Mouse (Mus musculus) kidney, embryonic 14.5 days (tissue): ENCODE results near the gene Ereg. TPM values are rescaled to one million over a fixed set of nuclear protein-coding genes. Genes with fewer than 3 reads are reported as not detected.

Experiments
- ATAC-seq: fragments of 200-750 bp; cut with Nextera tagmentation; 2 replicates; pipeline ENCODE4 v1.8.0; 2017; ENCODE audit warnings: moderate number of reproducible peaks, mild to moderate bottlenecking, moderate TSS enrichment, moderate library complexity; ENCODE audit not compliant: low FRiP score, low TSS enrichment
- H3K27ac ChIP-seq: fragments of 300-500 bp; sonication (generic); 2 replicates; pipeline ENCODE4 v1.5.1; 2014; ENCODE audit warnings: low read depth, mild to moderate bottlenecking, low read length, moderate library complexity, mixed read lengths
- H3K27me3 ChIP-seq: fragments of 300-500 bp; sonication (generic); 2 replicates; pipeline ENCODE4 v1.6.1; 2014; ENCODE audit warnings: mild to moderate bottlenecking, low read length; ENCODE audit not compliant: control insufficient read depth, insufficient read depth
- H3K36me3 ChIP-seq: fragments of 300-500 bp; sonication (generic); 2 replicates; pipeline ENCODE4 v1.6.1; 2014; ENCODE audit warnings: low read length, mixed read lengths; ENCODE audit not compliant: control insufficient read depth, insufficient read depth
- H3K4me1 ChIP-seq: fragments of 300-500 bp; sonication (generic); 2 replicates; pipeline ENCODE4 v1.6.1; 2014; ENCODE audit warnings: low read length, mixed read lengths; ENCODE audit not compliant: control insufficient read depth, insufficient read depth
- H3K4me2 ChIP-seq: fragments of 300-500 bp; sonication (generic); replicated peaks from 2 replicates; pipeline ENCODE4 v1.6.1; 2014; ENCODE audit warnings: low read depth, mild to moderate bottlenecking, low read length
- H3K4me3 ChIP-seq: fragments of 300-500 bp; sonication (generic); 2 replicates; pipeline ENCODE4 v1.5.1; 2014; ENCODE audit warnings: mild to moderate bottlenecking, low read length
- H3K9ac ChIP-seq: fragments of 300-500 bp; sonication (generic); 2 replicates; pipeline ENCODE4 v1.6.1; 2014; ENCODE audit warnings: low read depth, mild to moderate bottlenecking, low read length, moderate library complexity
- H3K9me3 ChIP-seq: fragments of 300-500 bp; sonication (generic); 2 replicates; pipeline ENCODE4 v1.6.1; 2016; ENCODE audit warnings: low read length; ENCODE audit not compliant: control insufficient read depth
- WGBS: fragments of 180-500 bp; shearing (Covaris S2); extraction: QIAGEN DNeasy Blood & Tissue Kit; methylation state at CpG from one replicate; pipeline ENCODE4 v1.1.7; 2014; 5-methylcytosine and 5-hydroxymethylcytosine counted together
- polyA plus RNA-seq: library from polyadenylated mRNA; unstranded; fragments of >200 nt; fragmentation: Nextera tagmentation; extraction: Ambion mirVana; gene quantifications from 2 replicates; pipeline ENCODE4 v1.2.1, GENCODE M21; 2014

Ereg gene
- polyA plus RNA-seq, 1 experiment from 2014 or later: not detected

DNA sequence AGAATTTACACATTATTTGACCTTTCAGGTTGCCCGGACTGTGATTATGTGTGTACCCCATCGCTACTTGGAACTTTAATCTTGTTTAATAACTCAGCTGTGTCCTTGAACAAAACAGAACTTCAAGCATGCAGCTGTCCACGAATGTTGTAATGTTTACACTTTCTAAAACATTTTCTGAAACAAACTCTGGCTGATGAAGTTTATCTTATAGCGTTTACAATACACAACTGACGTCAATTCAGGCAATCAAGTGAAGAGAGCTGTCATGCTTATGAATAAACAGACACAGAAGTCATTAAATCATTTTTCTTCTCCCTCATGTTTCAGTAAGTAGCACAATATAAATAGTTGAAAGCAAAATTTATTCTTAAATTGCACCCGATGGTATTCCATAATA is 26.4 kb upstream of the Ereg start:
- WGBS: 79% methylated on average over 6 of the region's 6 CpGs
- Histone ChIP-seq H3K36me3 (no peaks in the 10 kb centered on the region), H3K4me2 (no peak overlapping the region), H3K4me1 (no peaks in the 10 kb centered on the region), H3K27ac (no peak overlapping the region), H3K9me3 (no peaks in the 10 kb centered on the region), H3K9ac (no peak overlapping the region), H3K4me3 (no peak overlapping the region), H3K27me3 (no peaks in the 10 kb centered on the region)
- no peak for ATAC-seq

DNA sequence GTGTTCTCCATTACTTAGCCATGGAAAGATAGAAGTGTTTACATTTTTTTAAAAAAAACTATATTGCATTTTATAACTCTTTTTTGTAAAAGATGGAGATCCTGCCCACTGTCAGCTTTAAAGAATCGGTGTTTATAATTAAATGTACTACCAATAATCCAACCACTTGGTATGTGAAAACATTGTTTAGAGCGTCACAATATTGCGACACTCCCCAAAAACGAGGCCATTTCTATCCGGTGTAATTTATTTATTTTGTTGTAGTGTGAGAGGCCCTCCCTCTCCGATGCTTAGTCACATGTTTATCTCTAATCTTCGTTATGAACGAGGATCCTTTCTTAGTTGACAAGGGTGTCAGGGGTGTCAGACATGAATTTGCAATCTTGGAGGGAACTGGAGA is 26.0 kb upstream of the Ereg start:
- Histone ChIP-seq H3K9ac (no peak overlapping the region), H3K27me3 (no peaks in the 10 kb centered on the region), H3K4me2 (no peak overlapping the region), H3K4me3 (no peak overlapping the region), H3K9me3 (no peaks in the 10 kb centered on the region), H3K27ac (no peak overlapping the region), H3K4me1 (no peaks in the 10 kb centered on the region), H3K36me3 (no peaks in the 10 kb centered on the region)
- 85% methylated on average over 8 of the region's 8 CpGs for WGBS
- ATAC-seq: no peak

DNA sequence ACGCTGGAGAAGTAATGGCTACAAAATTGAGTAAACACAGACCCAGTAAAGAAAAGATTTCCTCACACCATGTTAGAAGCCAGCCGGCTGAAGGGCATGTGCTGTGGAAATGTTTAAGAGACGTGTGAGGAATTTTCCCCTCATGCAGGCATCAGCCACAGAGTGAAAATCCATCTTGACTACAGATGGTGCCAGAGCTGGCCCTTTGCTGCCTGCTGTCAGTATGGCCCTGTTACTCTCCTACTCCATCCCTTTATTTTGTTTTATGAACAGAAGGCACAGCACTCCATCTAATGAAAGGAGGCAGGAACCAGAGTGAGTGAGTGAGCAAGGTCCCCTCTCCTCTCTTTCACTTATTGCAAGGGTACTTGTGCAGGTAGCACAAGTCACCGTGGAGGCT is 2.1 kb upstream of the Ereg start:
- H3K4me1 ChIP-seq: no peaks in the 10 kb centered on the region
- no peaks in the 10 kb centered on the region for H3K9me3 ChIP-seq
- no peak overlapping the region for H3K4me3 ChIP-seq
- no peak overlapping the region for H3K9ac ChIP-seq
- 83% methylated on average over 4 of the region's 4 CpGs for WGBS
- no peak overlapping the region for H3K27ac ChIP-seq
- no peak overlapping the region for H3K4me2 ChIP-seq
- H3K27me3 ChIP-seq: no peaks in the 10 kb centered on the region; the same call in none of the 2 replicates
- no peak for ATAC-seq
- H3K36me3 ChIP-seq: no peaks in the 10 kb centered on the region

DNA sequence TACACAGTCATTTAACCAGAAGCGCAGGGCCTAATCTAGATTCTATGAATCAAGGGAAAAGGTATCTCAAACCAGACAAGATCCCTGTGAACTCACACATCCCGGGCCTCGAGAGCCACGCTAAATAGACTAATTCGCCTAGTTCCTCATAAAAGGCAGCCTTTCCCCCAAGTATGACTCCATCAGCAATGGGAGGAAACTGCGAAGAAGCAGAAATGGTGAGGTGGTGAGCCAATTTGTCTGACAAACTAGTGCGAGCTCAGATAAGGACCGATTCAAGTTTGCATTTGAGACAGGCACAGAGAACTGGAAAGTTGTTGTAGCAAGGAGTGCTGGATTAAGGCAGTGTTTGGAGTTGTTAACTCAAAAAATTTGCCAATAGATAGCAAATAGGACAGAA is 796 bp upstream of the Ereg start:
- Histone ChIP-seq H3K27ac (no peak overlapping the region), H3K4me3 (no peak overlapping the region), H3K4me2 (no peak overlapping the region), H3K27me3 (no peaks in the 10 kb centered on the region; the same call in none of the 2 replicates), H3K36me3 (no peaks in the 10 kb centered on the region), H3K9me3 (no peaks in the 10 kb centered on the region), H3K9ac (no peak overlapping the region), H3K4me1 (no peaks in the 10 kb centered on the region)
- 75% methylated on average over 8 of the region's 8 CpGs for WGBS
- ATAC-seq: no peak

DNA sequence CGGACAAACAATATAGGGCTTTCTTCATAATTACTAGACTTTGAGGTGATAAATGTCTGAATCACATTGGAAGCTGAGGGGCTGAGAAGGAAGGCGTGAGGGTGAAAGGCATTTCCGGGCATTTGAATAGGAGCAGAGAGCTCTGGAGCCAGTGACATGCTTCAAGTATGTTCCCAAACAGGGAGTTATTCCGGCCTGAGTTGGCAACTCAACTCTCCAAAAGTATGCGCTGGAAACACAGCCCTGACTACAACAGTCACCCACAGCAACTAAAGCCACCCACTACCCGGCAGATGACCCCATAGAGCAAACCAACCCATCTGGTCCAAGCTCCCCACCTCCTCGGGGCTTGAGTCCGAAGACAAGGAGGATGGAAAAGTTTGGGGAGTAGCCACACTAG is 396 bp upstream of the Ereg start:
- no peaks in the 10 kb centered on the region for H3K9me3 ChIP-seq
- H3K36me3 ChIP-seq: no peaks in the 10 kb centered on the region
- H3K4me1 ChIP-seq: no peaks in the 10 kb centered on the region
- H3K9ac ChIP-seq: no peak overlapping the region
- H3K4me2 ChIP-seq: peak overlapping the region; percentile 51
- no peak overlapping the region for H3K27ac ChIP-seq
- no peak for ATAC-seq
- peak overlapping the region; percentile 26; the same call in 1 of the 2 replicates for H3K4me3 ChIP-seq
- WGBS: 39% methylated on average over 8 of the region's 8 CpGs
- no peaks in the 10 kb centered on the region; the same call in none of the 2 replicates for H3K27me3 ChIP-seq

DNA sequence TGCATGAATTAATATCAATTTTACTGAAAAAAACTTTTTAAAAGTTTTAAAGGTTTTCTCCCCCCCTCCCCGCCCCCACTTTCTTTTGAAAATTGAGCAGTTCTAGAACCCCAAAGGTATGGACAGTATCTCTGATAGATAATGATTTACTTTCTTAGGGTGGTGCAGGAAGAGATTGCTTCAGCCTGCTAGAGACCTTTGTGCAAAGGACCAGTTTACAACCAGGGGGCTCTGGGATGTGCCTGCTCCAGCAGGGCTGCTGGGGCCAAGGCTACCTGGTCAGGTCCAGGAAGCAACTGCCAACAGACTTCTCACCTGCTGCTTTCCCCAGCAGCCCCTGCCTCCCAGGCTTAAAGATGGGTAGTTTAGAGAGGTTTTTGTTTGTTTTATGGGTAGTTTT is 599 bp downstream of the Ereg start:
- Histone ChIP-seq H3K9ac (no peak overlapping the region), H3K36me3 (no peaks in the 10 kb centered on the region), H3K27me3 (no peaks in the 10 kb centered on the region; the same call in none of the 2 replicates), H3K9me3 (no peaks in the 10 kb centered on the region), H3K27ac (no peak overlapping the region), H3K4me3 (no peak overlapping the region), H3K4me1 (no peaks in the 10 kb centered on the region), H3K4me2 (peak overlapping the region; percentile 51; the same call in 1 of the 2 replicates)
- ATAC-seq: no peak
- 73% methylated on average over 1 of the region's 1 CpGs for WGBS

DNA sequence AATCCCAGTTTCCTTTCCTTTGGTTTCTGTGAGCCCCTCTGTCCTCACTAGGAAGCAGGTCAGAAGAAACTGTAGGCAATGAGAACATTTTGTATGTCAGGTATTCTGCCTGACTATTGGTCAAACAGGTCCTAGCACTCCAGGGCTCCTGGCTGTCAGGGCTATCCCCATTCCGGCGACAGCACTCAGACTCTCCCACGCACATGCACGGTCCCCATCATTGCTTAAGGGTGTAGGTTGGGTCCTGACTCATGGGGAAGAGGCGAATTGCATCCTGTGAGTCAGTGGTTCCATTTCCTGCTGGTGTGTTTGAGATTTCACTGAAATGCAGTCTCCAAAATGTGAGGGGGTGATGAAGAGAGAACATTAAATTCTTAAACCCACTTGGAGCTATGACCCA is 8.6 kb downstream of the Ereg start:
- Histone ChIP-seq H3K4me2 (no peak overlapping the region), H3K36me3 (no peaks in the 10 kb centered on the region), H3K27me3 (no peaks in the 10 kb centered on the region), H3K27ac (no peak overlapping the region), H3K9ac (no peak overlapping the region), H3K9me3 (no peaks in the 10 kb centered on the region), H3K4me1 (no peaks in the 10 kb centered on the region), H3K4me3 (no peak overlapping the region)
- 75% methylated on average over 5 of the region's 5 CpGs for WGBS
- no peak for ATAC-seq

DNA sequence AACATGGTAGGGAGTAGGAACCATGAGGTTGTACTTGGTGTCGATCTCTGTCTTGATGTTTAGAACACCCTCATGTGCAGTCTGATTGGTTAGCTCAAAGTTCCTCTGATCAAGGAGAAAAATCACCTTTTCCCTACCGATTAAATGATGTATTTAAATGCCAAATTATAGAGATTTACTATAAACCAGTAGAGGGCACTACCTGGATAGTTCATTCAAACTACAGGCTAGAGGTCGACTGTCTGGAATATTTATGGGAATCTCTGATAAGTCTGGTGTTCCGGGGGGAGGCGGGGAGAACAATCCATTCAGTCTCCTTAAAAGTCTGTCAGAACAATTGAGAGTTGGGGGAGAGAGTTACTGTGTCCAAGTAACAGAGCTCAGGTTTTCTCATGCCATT is 10.9 kb downstream of the Ereg start:
- Histone ChIP-seq H3K4me3 (no peak overlapping the region), H3K4me2 (no peak overlapping the region), H3K36me3 (no peaks in the 10 kb centered on the region), H3K9me3 (no peaks in the 10 kb centered on the region), H3K9ac (no peak overlapping the region), H3K27ac (no peak overlapping the region), H3K4me1 (no peaks in the 10 kb centered on the region), H3K27me3 (no peaks in the 10 kb centered on the region)
- no peak for ATAC-seq
- 71% methylated on average over 5 of the region's 5 CpGs for WGBS

DNA sequence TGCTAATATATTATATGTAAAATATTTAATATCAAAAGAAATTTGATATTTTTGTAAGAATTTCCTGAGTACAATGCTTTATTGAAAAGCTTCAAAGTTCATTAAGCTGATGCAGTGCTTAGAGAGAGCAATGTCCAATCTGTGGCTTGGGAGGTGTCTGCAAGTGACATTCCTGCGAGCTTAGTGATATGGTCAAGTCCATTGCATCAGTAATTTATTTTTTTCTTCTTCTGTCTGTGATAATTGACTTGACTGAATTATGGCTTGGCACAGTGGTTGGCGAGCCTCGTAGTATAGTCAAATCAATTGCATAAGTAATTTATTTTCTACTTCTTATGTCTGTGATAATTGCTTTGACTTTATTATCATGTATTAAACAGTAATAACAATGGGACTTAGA is 15.9 kb downstream of the Ereg start:
- H3K36me3 ChIP-seq: no peaks in the 10 kb centered on the region
- ATAC-seq: no peak
- 84% methylated on average over 3 of the region's 3 CpGs for WGBS

More for the DNA sequence above, 15.9 kb downstream of the Ereg start:
- H3K4me3 ChIP-seq: no peak overlapping the region
- no peak overlapping the region for H3K4me2 ChIP-seq
- H3K27ac ChIP-seq: no peak overlapping the region
- no peaks in the 10 kb centered on the region for H3K27me3 ChIP-seq
- H3K9me3 ChIP-seq: no peaks in the 10 kb centered on the region
- H3K9ac ChIP-seq: no peak overlapping the region
- H3K4me1 ChIP-seq: no peaks in the 10 kb centered on the region
